Mouse (Mus musculus): Measurements from ENCODE around the gene Rcn3.
A peak's percentile ranks its signal among the peaks of the same experiment; 100 is the strongest.

DNA sequence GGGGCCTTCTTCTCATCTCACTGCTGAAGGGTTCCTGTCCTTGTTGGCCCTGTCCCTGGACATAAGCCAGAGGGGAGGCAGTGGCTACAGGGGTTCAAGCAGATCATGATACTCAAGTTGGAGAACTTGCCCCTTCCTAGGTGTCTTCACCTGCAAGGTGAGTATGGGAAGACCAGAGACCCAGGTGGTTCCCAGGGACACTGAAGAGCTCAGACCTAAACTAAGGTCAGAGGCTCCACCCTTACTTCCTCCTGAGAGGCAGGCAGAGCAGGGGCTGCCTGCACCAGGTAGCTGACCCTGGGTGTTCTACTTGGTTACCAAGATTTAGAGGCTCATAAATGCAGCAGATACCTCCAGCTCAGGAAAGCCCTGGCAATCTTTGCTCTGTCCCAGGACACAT lies 29.9 kb upstream of the Rcn3 start:
- no peak for TF ChIP-seq CTCF (IDR thresholded peaks at IDR 0.05 in 2 of 3, conservative IDR thresholded peaks at IDR 0.05 in 1 of 3; ENCODE audit: control insufficient read depth in 1 of 3, insufficient read depth in 1 of 3, low read depth in 2 of 3, low read length in 3 of 3, poor library complexity in 1 of 3, severe bottlenecking in 1 of 3)
- TF ChIP-seq MXI1 (IDR thresholded peaks at IDR 0.05; ENCODE audit: low read depth, low read length): no peak
- TF ChIP-seq SMC3 (IDR thresholded peaks at IDR 0.05; ENCODE audit: low read depth, low read length): no peak
- TF ChIP-seq USF2 (IDR thresholded peaks at IDR 0.05; ENCODE audit: borderline replicate concordance in 1 of 2, insufficient read depth in 1 of 2, low read depth in 1 of 2, low read length in 2 of 2): no peak
- no peak for TF ChIP-seq ELF1 (IDR thresholded peaks at IDR 0.05; ENCODE audit: low read depth, low read length)
- no peak for TF ChIP-seq EP300 (IDR thresholded peaks at IDR 0.05; ENCODE audit: low read depth in 1 of 2, low read length in 2 of 2)
- TF ChIP-seq GATA1 (IDR thresholded peaks at IDR 0.05; ENCODE audit: low read depth, low read length): no peak
- no peak for TF ChIP-seq KAT2A (conservative IDR thresholded peaks at IDR 0.05; ENCODE audit: low read depth, low read length)
- TF ChIP-seq MAFK (IDR thresholded peaks at IDR 0.05; ENCODE audit: borderline replicate concordance, low read depth, low read length): no peak
- no peak for TF ChIP-seq GABPA (IDR thresholded peaks at IDR 0.05; ENCODE audit: low read depth, low read length)
- 0 out of 4 replicates have a peak, but pooled peaks of 1 of the 2 experiments have one; percentile 5 for TF ChIP-seq POLR2A (IDR thresholded peaks at IDR 0.05; ENCODE audit: control insufficient read depth in 1 of 2, insufficient read depth in 1 of 2, low read depth in 1 of 2, low read length in 2 of 2, poor library complexity in 1 of 2)

Measured in MEL (cell line).